Mouse (Mus musculus): ENCODE measurements around the gene Slc5a6. TPM values are rescaled to one million over a fixed set of nuclear protein-coding genes. Genes with fewer than 3 reads are reported as not detected.

Gene Slc5a6
- polyA plus RNA-seq (2015; fragmentation: Nextera tagmentation; extraction: Ambion mirVana): 18.0 and 20.8 TPM in 2 replicates

GRCm38 (mm10) chr5:31048763-31049641 is at the start of gene Slc5a6:
TSS of gene Slc5a6 (minus strand) at chr5:31048924.

GRCm38 (mm10) chr5:31054261-31055215 is 5.8 kb upstream of the Slc5a6 start, which contains the start of gene Cad:
TSS of gene Cad (plus strand) at chr5:31054780.

GRCm38 (mm10) chr5:31047848-31048762 is 619 bp downstream of the Slc5a6 start, which contains the start of gene Atraid:
TSS of gene Atraid (plus strand) at chr5:31048312.

Other genes with a start within 250 kb of the Slc5a6 start
- 152 and 166 TPM in 2 replicates for gene Mapre3, start 234.3 kb downstream of the Slc5a6 start, polyA plus RNA-seq (2015; fragmentation: Nextera tagmentation; extraction: Ambion mirVana)
- 60.2 and 65.9 TPM in 2 replicates for gene Tmem214, start 180.9 kb downstream of the Slc5a6 start, polyA plus RNA-seq (2015; fragmentation: Nextera tagmentation; extraction: Ambion mirVana)
- 14.1 and 18.0 TPM in 2 replicates for gene Agbl5, start 160.2 kb downstream of the Slc5a6 start, polyA plus RNA-seq (2015; fragmentation: Nextera tagmentation; extraction: Ambion mirVana)
- gene Ost4, start 141.1 kb downstream of the Slc5a6 start, polyA plus RNA-seq (2015; fragmentation: Nextera tagmentation; extraction: Ambion mirVana): 250 and 253 TPM in 2 replicates
- 14.0 and 15.6 TPM in 2 replicates for gene Emilin1, start 135.5 kb downstream of the Slc5a6 start, polyA plus RNA-seq (2015; fragmentation: Nextera tagmentation; extraction: Ambion mirVana)
- 18.3 and 18.8 TPM in 2 replicates for gene Khk, start 127.5 kb downstream of the Slc5a6 start, polyA plus RNA-seq (2015; fragmentation: Nextera tagmentation; extraction: Ambion mirVana)
- gene Cgref1, start 103.3 kb downstream of the Slc5a6 start, polyA plus RNA-seq (2015; fragmentation: Nextera tagmentation; extraction: Ambion mirVana): 92.9 and 96.7 TPM in 2 replicates
- 104 and 109 TPM in 2 replicates for gene Preb, start 88.6 kb downstream of the Slc5a6 start, polyA plus RNA-seq (2015; fragmentation: Nextera tagmentation; extraction: Ambion mirVana)
- 0.05 and 0.10 TPM in 2 replicates for gene Tcf23, start 80.3 kb downstream of the Slc5a6 start, polyA plus RNA-seq (2015; fragmentation: Nextera tagmentation; extraction: Ambion mirVana)
- 231 and 250 TPM in 2 replicates for gene Atraid, start 612 bp downstream of the Slc5a6 start, polyA plus RNA-seq (2015; fragmentation: Nextera tagmentation; extraction: Ambion mirVana)
- 6.8 and 8.6 TPM in 2 replicates for gene Cad, start 5.9 kb upstream of the Slc5a6 start, polyA plus RNA-seq (2015; fragmentation: Nextera tagmentation; extraction: Ambion mirVana)
- gene Dnajc5g, start 57.4 kb upstream of the Slc5a6 start, polyA plus RNA-seq (2015; fragmentation: Nextera tagmentation; extraction: Ambion mirVana): not detected in 2 replicates
- 55.6 and 64.5 TPM in 2 replicates for gene Slc30a3, start 59.3 kb upstream of the Slc5a6 start, polyA plus RNA-seq (2015; fragmentation: Nextera tagmentation; extraction: Ambion mirVana)
- gene Trim54, start 67.8 kb upstream of the Slc5a6 start, polyA plus RNA-seq (2015; fragmentation: Nextera tagmentation; extraction: Ambion mirVana): 0.15 and 0.41 TPM in 2 replicates
- 3.7 and 4.7 TPM in 2 replicates for gene Ucn, start 89.9 kb upstream of the Slc5a6 start, polyA plus RNA-seq (2015; fragmentation: Nextera tagmentation; extraction: Ambion mirVana)
- gene Mpv17, start 105.3 kb upstream of the Slc5a6 start, polyA plus RNA-seq (2015; fragmentation: Nextera tagmentation; extraction: Ambion mirVana): 53.5 and 60.8 TPM in 2 replicates
- 1.1 and 2.2 TPM in 2 replicates for gene Gm29609, start 131.0 kb upstream of the Slc5a6 start, polyA plus RNA-seq (2015; fragmentation: Nextera tagmentation; extraction: Ambion mirVana)
- gene Gtf3c2, start 131.2 kb upstream of the Slc5a6 start, polyA plus RNA-seq (2015; fragmentation: Nextera tagmentation; extraction: Ambion mirVana): 34.0 and 42.3 TPM in 2 replicates
- gene Snx17, start 144.3 kb upstream of the Slc5a6 start, polyA plus RNA-seq (2015; fragmentation: Nextera tagmentation; extraction: Ambion mirVana): 101 and 105 TPM in 2 replicates
- 74.3 and 83.1 TPM in 2 replicates for gene Eif2b4, start 144.5 kb upstream of the Slc5a6 start, polyA plus RNA-seq (2015; fragmentation: Nextera tagmentation; extraction: Ambion mirVana)
- gene Zfp513, start 153.4 kb upstream of the Slc5a6 start, polyA plus RNA-seq (2015; fragmentation: Nextera tagmentation; extraction: Ambion mirVana): 15.1 and 15.4 TPM in 2 replicates
- gene Ppm1g, start 171.8 kb upstream of the Slc5a6 start, polyA plus RNA-seq (2015; fragmentation: Nextera tagmentation; extraction: Ambion mirVana): 138 and 151 TPM in 2 replicates
- gene Nrbp1, start 191.9 kb upstream of the Slc5a6 start, polyA plus RNA-seq (2015; fragmentation: Nextera tagmentation; extraction: Ambion mirVana): 131 and 147 TPM in 2 replicates
- 0.93 and 1.6 TPM in 2 replicates for gene Gm9970, start 192.3 kb upstream of the Slc5a6 start, polyA plus RNA-seq (2015; fragmentation: Nextera tagmentation; extraction: Ambion mirVana)
- 4.7 and 5.5 TPM in 2 replicates for gene Krtcap3, start 202.8 kb upstream of the Slc5a6 start, polyA plus RNA-seq (2015; fragmentation: Nextera tagmentation; extraction: Ambion mirVana)
- 21.7 and 24.5 TPM in 2 replicates for gene Ift172, start 242.2 kb upstream of the Slc5a6 start, polyA plus RNA-seq (2015; fragmentation: Nextera tagmentation; extraction: Ambion mirVana)
- 165 and 168 TPM in 2 replicates for gene Fndc4, start 247.2 kb upstream of the Slc5a6 start, polyA plus RNA-seq (2015; fragmentation: Nextera tagmentation; extraction: Ambion mirVana)
- 0.32 and 0.43 TPM in 2 replicates for gene Gckr, start 248.5 kb upstream of the Slc5a6 start, polyA plus RNA-seq (2015; fragmentation: Nextera tagmentation; extraction: Ambion mirVana)